Mouse (Mus musculus): ENCODE data around the gene Tas2r119. TPM values are rescaled to one million over a fixed set of nuclear protein-coding genes. Genes with fewer than 3 reads are reported as not detected.

Tas2r119 gene
- polyA plus RNA-seq (2015; fragmentation: Nextera tagmentation; extraction: Ambion mirVana), result not detected in 2 replicates

DNA sequence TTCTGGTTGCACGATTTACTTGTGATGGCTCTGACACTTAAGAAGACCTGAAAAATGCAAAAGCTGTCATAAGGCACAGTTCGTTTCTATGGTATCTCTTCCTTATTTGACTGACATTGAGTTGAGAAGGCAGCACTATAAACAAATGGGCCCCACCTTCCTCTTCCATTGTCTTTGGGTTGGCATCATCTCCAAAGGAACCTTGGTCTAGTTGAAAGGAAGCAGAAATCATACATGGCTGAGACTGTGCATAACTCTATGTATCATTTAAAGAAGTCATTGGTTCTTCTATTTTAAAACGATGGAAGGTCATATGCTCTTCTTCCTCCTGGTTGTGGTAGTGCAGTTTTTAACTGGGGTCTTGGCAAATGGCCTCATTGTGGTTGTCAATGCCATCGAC is at the start of gene Tas2r119:
Gene Tas2r119, plus strand, starts transcription at position 301 of the 400 bp plus-strand sequence.
- H3K4me2 ChIP-seq (replicated peaks; ENCODE audit: low read depth, low read length), result no peak within 1 kb of the TSS
- H3K36me3 ChIP-seq (ENCODE audit: insufficient read depth, low read length), result no peaks in the 10 kb centered on the region
- no peaks in the 10 kb centered on the region for H3K9me3 ChIP-seq (ENCODE audit: low read length)
- H3K9ac ChIP-seq (replicated peaks; ENCODE audit: low read length), result no peak within 1 kb of the TSS
- no peaks in the 10 kb centered on the region for H3K27me3 ChIP-seq (ENCODE audit: insufficient read depth, low read length)
- 93% methylated on average over 4 of the region's 4 CpGs for WGBS
- H3K4me1 ChIP-seq (ENCODE audit: insufficient read depth, low read length), result no peaks in the 10 kb centered on the region
- no peak within 1 kb of the TSS for H3K27ac ChIP-seq (ENCODE audit: low read length)
- no peak within 1 kb of the TSS for H3K4me3 ChIP-seq (ENCODE audit: low read length)
- no peak for ATAC-seq (ENCODE audit: low FRiP score, low TSS enrichment)

DNA sequence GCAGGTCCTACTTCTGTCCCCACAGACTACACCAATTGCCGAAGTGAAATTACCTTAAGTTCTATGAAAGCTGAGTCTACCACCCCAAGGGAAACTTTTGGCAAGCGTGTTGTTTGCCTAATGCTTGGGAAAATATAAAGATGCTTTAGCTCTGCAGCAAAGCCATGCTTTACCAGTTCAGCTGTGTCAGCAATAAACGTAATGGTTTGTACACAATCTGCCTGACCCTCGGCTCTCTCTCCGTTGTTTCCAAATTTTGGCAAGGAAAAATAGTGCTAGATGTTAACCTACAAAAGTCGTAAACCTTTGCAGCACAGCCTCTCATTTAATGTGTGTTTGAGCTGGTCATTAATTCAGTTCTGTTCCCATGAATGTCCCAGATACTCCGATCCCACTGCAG is 44.8 kb upstream of the Tas2r119 start:
- no peaks in the 10 kb centered on the region for H3K27me3 ChIP-seq (ENCODE audit: insufficient read depth, low read length)
- no peaks in the 10 kb centered on the region for H3K36me3 ChIP-seq (ENCODE audit: insufficient read depth, low read length)
- H3K9me3 ChIP-seq (ENCODE audit: low read length), result no peaks in the 10 kb centered on the region
- no peak overlapping the region for H3K4me3 ChIP-seq (ENCODE audit: low read length)
- no peak overlapping the region for H3K9ac ChIP-seq (replicated peaks; ENCODE audit: low read length)
- 0 out of 2 replicates have a peak, but pooled peaks have one; percentile 67 for ATAC-seq (ENCODE audit: low FRiP score, low TSS enrichment)
- H3K27ac ChIP-seq (ENCODE audit: low read length), result no peak overlapping the region
- H3K4me1 ChIP-seq (ENCODE audit: insufficient read depth, low read length), result no peaks in the 10 kb centered on the region
- H3K4me2 ChIP-seq (replicated peaks; ENCODE audit: low read depth, low read length), result no peak overlapping the region
- 53% methylated on average over 7 of the region's 7 CpGs for WGBS

DNA sequence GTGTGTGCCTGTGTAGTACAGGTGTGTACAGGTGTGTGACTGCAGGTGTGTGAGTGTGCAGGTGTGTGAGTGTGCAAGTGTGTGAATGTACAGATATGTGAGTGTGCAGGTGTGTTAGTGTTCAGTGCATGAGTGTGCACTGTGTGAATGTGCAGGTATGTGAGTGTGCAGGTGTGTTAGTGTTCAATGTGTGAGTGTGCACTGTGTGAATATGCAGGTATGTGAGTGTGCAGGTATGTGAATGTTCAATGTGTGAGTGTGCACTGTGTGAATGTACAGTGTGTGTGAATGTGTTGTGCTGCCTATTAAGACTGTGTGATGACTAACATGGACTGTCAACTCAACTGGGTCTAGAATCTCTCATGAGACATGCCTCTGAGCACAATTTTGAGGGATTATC is 35.4 kb upstream of the Tas2r119 start:
- no peak overlapping the region for H3K9ac ChIP-seq (replicated peaks; ENCODE audit: low read length)
- no peaks in the 10 kb centered on the region for H3K27me3 ChIP-seq (ENCODE audit: insufficient read depth, low read length)
- ATAC-seq (ENCODE audit: low FRiP score, low TSS enrichment), result peak; percentile 51; the same call in 1 of the 2 replicates
- H3K9me3 ChIP-seq (ENCODE audit: low read length), result no peaks in the 10 kb centered on the region
- H3K4me2 ChIP-seq (replicated peaks; ENCODE audit: low read depth, low read length), result no peak overlapping the region
- no peaks in the 10 kb centered on the region for H3K36me3 ChIP-seq (ENCODE audit: insufficient read depth, low read length)
- no peak overlapping the region for H3K4me3 ChIP-seq (ENCODE audit: low read length)
- no peak overlapping the region for H3K27ac ChIP-seq (ENCODE audit: low read length)
- no peaks in the 10 kb centered on the region for H3K4me1 ChIP-seq (ENCODE audit: insufficient read depth, low read length)

DNA sequence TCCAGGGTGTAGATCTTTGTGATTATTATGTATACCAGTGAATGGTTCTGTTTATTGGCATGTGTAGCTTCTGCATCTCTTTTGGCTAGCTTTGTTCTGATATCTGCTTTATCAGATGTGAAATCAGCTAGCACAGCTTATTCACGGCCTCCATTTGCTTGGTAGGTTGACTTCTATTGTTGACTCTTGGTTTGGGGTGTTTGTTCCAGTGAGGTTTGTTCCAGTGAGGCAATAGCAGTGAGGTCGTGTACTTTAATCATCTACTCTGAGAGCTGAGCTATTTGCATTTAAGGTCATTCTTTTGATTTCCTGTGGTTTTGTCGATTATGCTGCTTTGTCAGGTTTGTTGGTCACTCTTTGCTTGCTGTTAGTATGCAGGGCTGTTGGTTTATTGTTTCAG is 32.8 kb upstream of the Tas2r119 start:
- Histone ChIP-seq H3K9me3 (ENCODE audit: low read length) (no peaks in the 10 kb centered on the region), H3K27ac (ENCODE audit: low read length) (no peak overlapping the region), H3K36me3 (ENCODE audit: insufficient read depth, low read length) (no peaks in the 10 kb centered on the region), H3K4me3 (ENCODE audit: low read length) (no peak overlapping the region), H3K4me2 (replicated peaks; ENCODE audit: low read depth, low read length) (no peak overlapping the region), H3K9ac (replicated peaks; ENCODE audit: low read length) (no peak overlapping the region), H3K4me1 (ENCODE audit: insufficient read depth, low read length) (no peaks in the 10 kb centered on the region), H3K27me3 (ENCODE audit: insufficient read depth, low read length) (no peaks in the 10 kb centered on the region)
- 57% methylated on average over 3 of the region's 3 CpGs for WGBS
- no peak for ATAC-seq (ENCODE audit: low FRiP score, low TSS enrichment)

DNA sequence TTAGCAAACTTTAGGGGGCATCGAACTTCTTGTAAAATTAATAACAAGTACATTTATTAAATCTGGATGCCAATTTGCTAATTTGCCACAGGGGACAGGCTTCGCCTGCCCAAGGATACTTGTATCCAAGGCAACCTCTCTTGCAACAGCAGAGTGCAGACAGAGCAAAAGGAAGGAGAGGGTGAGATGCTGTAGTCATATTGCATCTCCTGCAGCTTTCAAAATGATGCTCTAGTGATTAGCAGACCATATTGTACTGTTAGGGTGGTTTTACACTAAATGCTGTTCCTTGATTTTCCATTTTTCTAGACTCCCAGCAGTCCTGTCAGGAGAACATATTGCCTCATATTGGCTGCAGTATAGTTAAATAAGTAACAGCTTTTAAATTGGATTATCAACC is 23.7 kb upstream of the Tas2r119 start:
- no peak overlapping the region for H3K9ac ChIP-seq (replicated peaks; ENCODE audit: low read length)
- H3K36me3 ChIP-seq (ENCODE audit: insufficient read depth, low read length), result no peaks in the 10 kb centered on the region
- H3K27me3 ChIP-seq (ENCODE audit: insufficient read depth, low read length), result no peaks in the 10 kb centered on the region
- no peak overlapping the region for H3K4me3 ChIP-seq (ENCODE audit: low read length)
- H3K4me1 ChIP-seq (ENCODE audit: insufficient read depth, low read length), result no peaks in the 10 kb centered on the region
- H3K27ac ChIP-seq (ENCODE audit: low read length), result no peak overlapping the region
- H3K4me2 ChIP-seq (replicated peaks; ENCODE audit: low read depth, low read length), result no peak overlapping the region
- ATAC-seq (ENCODE audit: low FRiP score, low TSS enrichment), result no peak
- WGBS, result 85% methylated on average over 2 of the region's 2 CpGs
- H3K9me3 ChIP-seq (ENCODE audit: low read length), result no peaks in the 10 kb centered on the region

DNA sequence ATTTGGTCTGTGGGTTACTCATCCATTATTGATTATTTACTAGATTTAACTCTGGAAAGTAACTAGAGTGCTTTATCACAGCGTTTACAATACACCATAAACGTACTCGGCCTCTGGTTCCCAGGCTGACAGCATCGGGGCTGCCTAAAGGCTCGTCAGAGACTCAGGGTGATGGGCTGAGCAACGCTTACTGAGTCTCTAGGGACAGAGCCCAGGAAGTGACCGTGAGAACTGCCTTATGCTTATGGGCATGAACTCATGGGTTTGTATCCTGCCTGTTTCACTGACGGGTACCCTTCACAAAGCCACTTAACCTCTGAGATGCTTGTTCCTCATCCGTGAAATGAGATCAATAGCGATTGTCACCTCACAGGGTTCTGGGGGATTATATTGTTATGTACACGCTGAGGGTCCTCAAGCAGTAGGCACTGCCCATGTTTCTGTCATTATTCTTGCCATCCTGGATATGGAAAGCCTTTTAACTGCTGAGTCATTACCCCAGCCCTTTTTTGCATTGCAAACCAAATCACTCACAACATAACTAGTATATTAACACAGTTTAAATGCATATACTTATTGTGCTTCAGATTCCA is 23.1 kb upstream of the Tas2r119 start:
- no peaks in the 10 kb centered on the region for H3K36me3 ChIP-seq (ENCODE audit: insufficient read depth, low read length)
- H3K9ac ChIP-seq (replicated peaks; ENCODE audit: low read length), result no peak overlapping the region
- no peak for ATAC-seq (ENCODE audit: low FRiP score, low TSS enrichment)
- H3K27me3 ChIP-seq (ENCODE audit: insufficient read depth, low read length), result no peaks in the 10 kb centered on the region
- H3K27ac ChIP-seq (ENCODE audit: low read length), result no peak overlapping the region
- WGBS, result 50% methylated on average over 11 of the region's 11 CpGs
- no peak overlapping the region for H3K4me3 ChIP-seq (ENCODE audit: low read length)
- H3K9me3 ChIP-seq (ENCODE audit: low read length), result no peaks in the 10 kb centered on the region
- no peak overlapping the region for H3K4me2 ChIP-seq (replicated peaks; ENCODE audit: low read depth, low read length)
- H3K4me1 ChIP-seq (ENCODE audit: insufficient read depth, low read length), result no peaks in the 10 kb centered on the region

DNA sequence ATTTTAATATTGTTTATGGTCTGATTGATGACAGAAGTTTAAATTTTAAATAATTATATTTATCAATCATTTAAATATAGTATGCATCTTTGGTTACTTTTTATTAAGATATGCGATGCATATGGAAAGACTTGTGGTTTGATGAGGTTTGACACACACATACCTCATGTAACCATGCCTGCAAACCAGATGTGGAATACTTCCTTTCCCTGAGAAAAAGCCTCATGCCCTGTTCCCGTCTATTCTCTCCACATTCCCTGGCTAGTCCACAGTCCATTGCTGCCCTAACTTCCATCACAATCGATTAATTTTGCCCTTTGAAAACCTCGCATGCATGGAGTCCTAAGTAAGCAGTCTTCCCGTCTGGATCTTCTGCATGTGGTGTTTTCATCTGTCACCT is 21.0 kb upstream of the Tas2r119 start:
- Histone ChIP-seq H3K27ac (ENCODE audit: low read length) (no peak overlapping the region), H3K9me3 (ENCODE audit: low read length) (no peaks in the 10 kb centered on the region), H3K4me3 (ENCODE audit: low read length) (no peak overlapping the region), H3K4me1 (ENCODE audit: insufficient read depth, low read length) (no peaks in the 10 kb centered on the region), H3K27me3 (ENCODE audit: insufficient read depth, low read length) (no peaks in the 10 kb centered on the region), H3K36me3 (ENCODE audit: insufficient read depth, low read length) (no peaks in the 10 kb centered on the region), H3K4me2 (replicated peaks; ENCODE audit: low read depth, low read length) (no peak overlapping the region), H3K9ac (replicated peaks; ENCODE audit: low read length) (no peak overlapping the region)
- ATAC-seq (ENCODE audit: low FRiP score, low TSS enrichment), result no peak
- 74% methylated on average over 5 of the region's 5 CpGs for WGBS

DNA sequence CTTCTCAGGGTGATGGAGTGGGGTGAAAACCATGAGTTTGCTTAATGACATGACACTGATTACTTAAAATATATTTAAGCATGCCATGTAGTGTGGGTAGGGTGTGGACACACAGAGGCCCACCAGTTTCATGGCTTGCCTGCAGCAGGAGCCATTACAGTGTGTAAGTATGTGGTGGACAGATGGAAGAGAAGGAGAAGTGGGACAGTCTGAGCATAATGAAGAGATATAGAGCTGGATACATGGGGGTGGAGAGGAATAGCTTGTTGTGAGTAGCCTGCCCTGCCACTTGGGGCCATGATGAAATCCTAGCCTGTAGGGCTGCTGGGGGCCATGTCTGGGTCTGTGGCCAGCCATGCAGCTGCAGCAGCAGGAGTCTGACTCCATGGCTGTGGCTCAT is 16.8 kb upstream of the Tas2r119 start:
- H3K27me3 ChIP-seq (ENCODE audit: insufficient read depth, low read length), result no peaks in the 10 kb centered on the region
- H3K36me3 ChIP-seq (ENCODE audit: insufficient read depth, low read length), result no peaks in the 10 kb centered on the region
- no peak overlapping the region for H3K27ac ChIP-seq (ENCODE audit: low read length)
- H3K4me3 ChIP-seq (ENCODE audit: low read length), result no peak overlapping the region
- no peaks in the 10 kb centered on the region for H3K4me1 ChIP-seq (ENCODE audit: insufficient read depth, low read length)
- no peak for ATAC-seq (ENCODE audit: low FRiP score, low TSS enrichment)
- no peak overlapping the region for H3K9ac ChIP-seq (replicated peaks; ENCODE audit: low read length)
- H3K4me2 ChIP-seq (replicated peaks; ENCODE audit: low read depth, low read length), result no peak overlapping the region
- no peaks in the 10 kb centered on the region for H3K9me3 ChIP-seq (ENCODE audit: low read length)

DNA sequence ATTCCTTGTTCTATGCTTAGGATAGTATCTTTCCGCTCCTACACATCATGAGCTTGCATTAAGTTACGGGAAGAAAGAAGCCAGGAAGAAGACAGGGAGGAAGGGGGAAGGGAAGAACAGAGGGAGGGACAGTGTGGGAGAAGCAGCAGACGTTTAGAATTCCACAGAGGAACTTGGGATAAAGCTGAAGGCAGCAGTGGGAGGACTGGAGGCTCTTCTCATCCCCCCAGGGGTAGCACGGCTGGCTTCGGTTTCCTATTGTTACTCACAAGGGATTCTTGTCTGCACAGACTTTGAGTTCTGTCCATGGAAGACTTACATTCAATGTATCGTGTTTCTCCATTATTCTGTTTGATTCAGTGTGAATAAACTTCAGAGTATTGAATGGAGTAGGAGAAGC is 5.3 kb upstream of the Tas2r119 start:
- Histone ChIP-seq H3K27me3 (ENCODE audit: insufficient read depth, low read length) (no peaks in the 10 kb centered on the region), H3K27ac (ENCODE audit: low read length) (no peak overlapping the region), H3K9ac (replicated peaks; ENCODE audit: low read length) (no peak overlapping the region), H3K9me3 (ENCODE audit: low read length) (no peaks in the 10 kb centered on the region), H3K4me1 (ENCODE audit: insufficient read depth, low read length) (no peaks in the 10 kb centered on the region), H3K36me3 (ENCODE audit: insufficient read depth, low read length) (no peaks in the 10 kb centered on the region), H3K4me3 (ENCODE audit: low read length) (no peak overlapping the region), H3K4me2 (replicated peaks; ENCODE audit: low read depth, low read length) (no peak overlapping the region)
- WGBS, result 48% methylated on average over 6 of the region's 6 CpGs
- peak; percentile 74; the same call in 1 of the 2 replicates for ATAC-seq (ENCODE audit: low FRiP score, low TSS enrichment)

DNA sequence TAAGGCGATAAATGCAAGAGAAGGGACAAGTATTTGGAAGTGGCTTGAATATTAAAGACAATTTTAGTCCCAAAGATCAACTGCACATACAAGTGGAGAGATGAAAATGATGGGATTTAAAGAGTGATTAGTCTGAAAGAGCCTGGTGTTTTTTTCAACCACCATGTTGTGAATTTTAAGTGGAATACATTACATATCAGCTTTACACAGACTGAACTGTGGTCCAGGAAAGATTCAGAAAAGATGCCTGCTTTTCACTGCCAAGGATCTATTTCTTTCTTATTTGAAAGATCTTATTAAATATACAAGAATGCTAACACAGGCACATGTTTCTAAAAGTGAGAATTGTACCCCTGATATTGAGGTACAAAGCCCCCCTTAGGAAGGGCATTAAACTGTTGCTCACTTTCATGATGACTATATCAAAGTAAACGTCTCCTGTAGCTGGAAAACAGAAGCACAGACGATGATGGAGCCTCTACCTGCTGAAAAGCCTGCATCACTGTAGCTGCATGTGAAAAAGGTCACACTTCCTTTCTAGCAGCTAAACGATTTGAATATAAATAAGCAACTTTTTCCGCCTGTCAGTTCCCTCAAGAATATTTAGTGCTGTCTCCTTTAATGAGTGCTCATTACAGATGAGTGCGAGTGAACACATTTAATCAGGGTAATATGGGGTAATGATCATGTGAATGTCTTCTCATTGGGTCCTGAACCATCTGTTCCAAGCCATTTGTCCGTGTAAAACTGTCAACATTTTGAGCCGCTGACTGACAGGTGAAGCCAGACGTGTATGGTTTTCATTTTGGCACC is 4.7 kb upstream of the Tas2r119 start:
- H3K9ac ChIP-seq (replicated peaks; ENCODE audit: low read length), result no peak overlapping the region
- no peaks in the 10 kb centered on the region for H3K27me3 ChIP-seq (ENCODE audit: insufficient read depth, low read length)
- no peak overlapping the region for H3K27ac ChIP-seq (ENCODE audit: low read length)
- H3K4me3 ChIP-seq (ENCODE audit: low read length), result no peak overlapping the region
- no peak for ATAC-seq (ENCODE audit: low FRiP score, low TSS enrichment)
- no peaks in the 10 kb centered on the region for H3K36me3 ChIP-seq (ENCODE audit: insufficient read depth, low read length)
- no peaks in the 10 kb centered on the region for H3K9me3 ChIP-seq (ENCODE audit: low read length)
- no peak overlapping the region for H3K4me2 ChIP-seq (replicated peaks; ENCODE audit: low read depth, low read length)
- 64% methylated on average over 9 of the region's 9 CpGs for WGBS
- H3K4me1 ChIP-seq (ENCODE audit: insufficient read depth, low read length), result no peaks in the 10 kb centered on the region
